Mouse (Mus musculus): ENCODE results near the gene Asna1.

Asna1 gene

GRCm38 (mm10) chr8:84974543-84975142, 50.4 kb downstream of the Asna1 start:
- DNase-seq (ENCODE audit: low read depth): no peak

GRCm38 (mm10) chr8:84973803-84974542, 51.1 kb downstream of the Asna1 start:
- no peak for DNase-seq (ENCODE audit: low read depth)

- DNase-seq (ENCODE audit: low read depth): no peak
Observed at GRCm38 (mm10) chr8:84973079-84973478, 52.0 kb downstream of the Asna1 start.

- no peak for DNase-seq (ENCODE audit: low read depth)
Observed at GRCm38 (mm10) chr8:84970913-84971312, 54.2 kb downstream of the Asna1 start.

GRCm38 (mm10) chr8:84970135-84970790, 54.8 kb downstream of the Asna1 start:
- DNase-seq (ENCODE audit: low read depth): no peak

GRCm38 (mm10) chr8:84969241-84970134, 55.6 kb downstream of the Asna1 start, which contains the start of the genes Gm49661, Prdx2 and Rnaseh2a:
TSS of gene Gm49661 (minus strand) at chr8:84969433.
TSS of gene Prdx2 (plus strand) at chr8:84969587.
TSS of gene Rnaseh2a (minus strand) at chr8:84969767.
- no peak for DNase-seq (ENCODE audit: low read depth)

GRCm38 (mm10) chr8:84968650-84969049, 56.4 kb downstream of the Asna1 start:
- no peak for DNase-seq (ENCODE audit: low read depth)
